ENCODE assay signal across 22 mouse cellular contexts in genomic region chr6:97323951-97324350, GRCm38 (mm10).
DNase-seq lines count a peak whose midpoint lies in the region; ATAC-seq and TF ChIP-seq lines count a peak whose summit lies in the region.
"Had no signal": no experiment of that assay in that cellular context is flagged by ENCODE, and none has a peak within 500 bp of the region (broad histone marks: within the 10 kb centered on the region; RNA-seq: fewer than 3 reads in every experiment).

No protein-coding gene starts in this region.

- peaks cover 7% of the 10 kb centered on the region; the same call in 1 of the 2 replicates for H3K36me3 ChIP-seq in midbrain, embryonic 11.5 days (ENCODE audit: control insufficient read depth, insufficient read depth, low read length)
- H3K36me3 ChIP-seq in midbrain, embryonic 16.5 days (ENCODE audit: control insufficient read depth, insufficient read depth, low read length) = no peaks in the 10 kb centered on the region
- H3K36me3 ChIP-seq: G1E had no signal

- TF ChIP-seq CTCF in layer of hippocampus, adult 2 months (conservative IDR thresholded peaks at IDR 0.05) = no peak

- H3K9me3 ChIP-seq in midbrain, embryonic 11.5 days (ENCODE audit: control insufficient read depth, low read length) = no peaks in the 10 kb centered on the region
- H3K9me3 ChIP-seq in midbrain, embryonic 16.5 days (replicated peaks; ENCODE audit: control insufficient read depth, low read length, poor library complexity, severe bottlenecking) = no peaks in the 10 kb centered on the region

- no peak overlapping the region for H3K4me2 ChIP-seq in midbrain, embryonic 11.5 days
- no peak overlapping the region for H3K4me2 ChIP-seq in midbrain, embryonic 16.5 days (ENCODE audit: low read length)

- no peak for ATAC-seq in midbrain, embryonic 11.5 days (ENCODE audit: low FRiP score)
- no peak for ATAC-seq in midbrain, embryonic 16.5 days
- ATAC-seq: activated CD4-positive, CD25-positive, alpha-beta regulatory T cell, adult 4 months; CD4-positive, CD25-positive, alpha-beta regulatory T cell, adult 4 months; Patski had no signal

- no peak overlapping the region for H3K4me3 ChIP-seq in layer of hippocampus, adult 2 months
- H3K4me3 ChIP-seq in midbrain, embryonic 11.5 days (ENCODE audit: low read depth, low read length) = no peak overlapping the region
- H3K4me3 ChIP-seq in midbrain, embryonic 16.5 days (ENCODE audit: low read depth, low read length) = no peak overlapping the region

- DNase-seq in layer of hippocampus, adult 2 months (ENCODE audit: low spot score in 2 of 2) = no peak
- no peak for DNase-seq in layer of hippocampus, postnatal 10 days (ENCODE audit: low spot score in 2 of 2)
- DNase-seq in midbrain, embryonic 11.5 days (ENCODE audit: low spot score, missing footprints) = peak; percentile 64
- DNase-seq in brain, adult 2 months (ENCODE audit: low read depth, low spot score) = peak; percentile 75
- no peak for DNase-seq in right cerebral cortex, postnatal 25 days
- DNase-seq: adrenal gland, adult 2 months; adrenal gland, adult 8-10 months; adrenal gland, postnatal 10 days; adrenal gland, postnatal 14 days; adrenal gland, postnatal 25 days; adrenal gland, postnatal 36 days; B cell, adult 2 months; cerebellum, adult 11 months; cerebellum, adult 11-12 months; cerebellum, adult 18-20 months; cerebellum, adult 2 months had no signal

- H3K27ac ChIP-seq in layer of hippocampus, adult 2 months = peak overlapping the region; percentile 46; the same call in 1 of the 2 replicates
- H3K27ac ChIP-seq in midbrain, embryonic 11.5 days (ENCODE audit: low read depth, low read length) = no peak overlapping the region
- H3K27ac ChIP-seq in midbrain, embryonic 16.5 days (ENCODE audit: low read length) = no peak overlapping the region

- H3K27me3 ChIP-seq in midbrain, embryonic 11.5 days (ENCODE audit: control insufficient read depth, insufficient read depth, low read length) = no peaks in the 10 kb centered on the region
- H3K27me3 ChIP-seq in midbrain, embryonic 16.5 days (ENCODE audit: control insufficient read depth, insufficient read depth, low read depth, low read length) = no peaks in the 10 kb centered on the region
- H3K27me3 ChIP-seq: CH12.LX, Patski had no signal

- no peak overlapping the region for H3K9ac ChIP-seq in midbrain, embryonic 11.5 days (ENCODE audit: low read length)
- H3K9ac ChIP-seq in midbrain, embryonic 16.5 days (ENCODE audit: low read depth, low read length) = no peak overlapping the region

- WGBS in midbrain, embryonic 11.5 days = 74% methylated on average over 4 of the region's 4 CpGs
- WGBS in midbrain, embryonic 16.5 days = 55% methylated on average over 4 of the region's 4 CpGs

- no peaks in the 10 kb centered on the region for H3K4me1 ChIP-seq in midbrain, embryonic 11.5 days (ENCODE audit: control insufficient read depth, insufficient read depth, low read length)
- no peaks in the 10 kb centered on the region for H3K4me1 ChIP-seq in midbrain, embryonic 16.5 days (ENCODE audit: control insufficient read depth, insufficient read depth, low read length)

Comparison
In these comparisons a context has a peak if more than half of its experiments do, and no peak if none do; other contexts are left out.
1. DNase-seq: peak in midbrain, embryonic 11.5 days (single experiment) and brain, adult 2 months (single experiment); none in layer of hippocampus, adult 2 months (0 of 2), layer of hippocampus, postnatal 10 days (0 of 2) and right cerebral cortex, postnatal 25 days (single experiment).